Mouse (Mus musculus) adipocyte (in vitro differentiated cells): ENCODE results near the gene Prdx1.
"Not testable (repeated sequence)": the region's sequence is repeated elsewhere in the genome, so short reads cannot be mapped to it uniquely, and the experiment has no call there.

Experiments
- DNase-seq: peaks from one replicate; pipeline ENCODE4 v3.0.0-alpha.2; 2016; ENCODE audit warnings: low spot score

Prdx1 gene

GRCm38 (mm10) chr4:116685402-116686061 lies at the start of gene Prdx1:
Gene Prdx1, plus strand, starts transcription at chr4:116685544.
- DNase-seq = peak; percentile 92

GRCm38 (mm10) chr4:116638821-116639220 lies 46.5 kb upstream of the Prdx1 start:
- no peak for DNase-seq

- no peak for DNase-seq
Measured at GRCm38 (mm10) chr4:116642071-116642470, 43.3 kb upstream of the Prdx1 start.

GRCm38 (mm10) chr4:116644326-116644725 lies 41.0 kb upstream of the Prdx1 start:
- peak; percentile 51 for DNase-seq

- DNase-seq = no peak
Measured at GRCm38 (mm10) chr4:116645624-116646023, 39.7 kb upstream of the Prdx1 start.

- DNase-seq = no peak
Measured at GRCm38 (mm10) chr4:116649411-116649810, 35.9 kb upstream of the Prdx1 start.

GRCm38 (mm10) chr4:116650365-116650764 lies 35.0 kb upstream of the Prdx1 start:
- DNase-seq = no peak

GRCm38 (mm10) chr4:116650924-116651796 lies 34.2 kb upstream of the Prdx1 start, which contains the start of gene Akr1a1:
Gene Akr1a1, minus strand, starts transcription at chr4:116651680.
- peak; percentile 91 for DNase-seq

- no peak for DNase-seq
Measured at GRCm38 (mm10) chr4:116651797-116652135, 33.6 kb upstream of the Prdx1 start.

- no peak for DNase-seq
Measured at GRCm38 (mm10) chr4:116653228-116653627, 32.1 kb upstream of the Prdx1 start.

GRCm38 (mm10) chr4:116655100-116655499 lies 30.2 kb upstream of the Prdx1 start:
- no peak for DNase-seq

GRCm38 (mm10) chr4:116655658-116656057 lies 29.7 kb upstream of the Prdx1 start:
- DNase-seq = no peak

GRCm38 (mm10) chr4:116657971-116658370 lies 27.4 kb upstream of the Prdx1 start:
- no peak for DNase-seq

- DNase-seq = no peak
Measured at GRCm38 (mm10) chr4:116659474-116659873, 25.9 kb upstream of the Prdx1 start.

- DNase-seq = not testable (repeated sequence)
Measured at GRCm38 (mm10) chr4:116659916-116660315, 25.4 kb upstream of the Prdx1 start.

GRCm38 (mm10) chr4:116660829-116661228 lies 24.5 kb upstream of the Prdx1 start:
- no peak for DNase-seq

GRCm38 (mm10) chr4:116661998-116662397 lies 23.3 kb upstream of the Prdx1 start:
- no peak for DNase-seq

GRCm38 (mm10) chr4:116666625-116667024 lies 18.7 kb upstream of the Prdx1 start:
- no peak for DNase-seq

- DNase-seq = peak; percentile 40
Measured at GRCm38 (mm10) chr4:116668145-116668544, 17.2 kb upstream of the Prdx1 start.

GRCm38 (mm10) chr4:116669291-116669690 lies 16.1 kb upstream of the Prdx1 start:
- DNase-seq = no peak

GRCm38 (mm10) chr4:116672785-116673184 lies 12.6 kb upstream of the Prdx1 start:
- DNase-seq = peak; percentile 85

- DNase-seq = not testable (repeated sequence)
Measured at GRCm38 (mm10) chr4:116674761-116675160, 10.6 kb upstream of the Prdx1 start.

GRCm38 (mm10) chr4:116676027-116676426 lies 9.3 kb upstream of the Prdx1 start:
- no peak for DNase-seq
